Mouse (Mus musculus): Measurements from ENCODE around the gene Crisp4. TPM values are rescaled to one million over a fixed set of nuclear protein-coding genes. Genes with fewer than 3 reads are reported as not detected.

Gene Crisp4
- not detected in 2 replicates for polyA plus RNA-seq (2015; fragmentation: Nextera tagmentation; extraction: Ambion mirVana)

- Histone ChIP-seq H3K36me3 (ENCODE audit: control insufficient read depth, insufficient read depth) (no peaks in the 10 kb centered on the region), H3K9ac (ENCODE audit: low read depth, low read length) (no peak within 1 kb of the TSS), H3K4me3 (ENCODE audit: low read depth, low read length) (no peak within 1 kb of the TSS), H3K27me3 (ENCODE audit: control insufficient read depth, insufficient read depth, low read depth, low read length) (no peaks in the 10 kb centered on the region), H3K27ac (ENCODE audit: low read length) (no peak within 1 kb of the TSS), H3K9me3 (replicated peaks; ENCODE audit: control insufficient read depth, low read length) (no peaks in the 10 kb centered on the region), H3K4me1 (ENCODE audit: control insufficient read depth, low read depth, low read length) (no peaks in the 10 kb centered on the region), H3K4me2 (ENCODE audit: low read depth, low read length) (no peak within 1 kb of the TSS)
- WGBS (ENCODE audit: insufficient replicate concordance): 37% methylated on average over 3 of the region's 3 CpGs
- no peak for ATAC-seq (ENCODE audit: low read depth)
These were observed at the start of gene Crisp4 for GRCm38 (mm10) chr1:18145802-18146201. Gene Crisp4 (minus strand): TSS chr1:18145902.

- Histone ChIP-seq H3K9me3 (replicated peaks; ENCODE audit: control insufficient read depth, low read length) (no peaks in the 10 kb centered on the region), H3K27ac (ENCODE audit: low read length) (no peak overlapping the region), H3K9ac (ENCODE audit: low read depth, low read length) (no peak overlapping the region), H3K4me2 (ENCODE audit: low read depth, low read length) (no peak overlapping the region), H3K36me3 (ENCODE audit: control insufficient read depth, insufficient read depth) (no peaks in the 10 kb centered on the region), H3K4me3 (ENCODE audit: low read depth, low read length) (no peak overlapping the region), H3K4me1 (ENCODE audit: control insufficient read depth, low read depth, low read length) (no peaks in the 10 kb centered on the region), H3K27me3 (ENCODE audit: control insufficient read depth, insufficient read depth, low read depth, low read length) (no peaks in the 10 kb centered on the region)
- ATAC-seq (ENCODE audit: low read depth): no peak
- 32% methylated on average over 4 of the region's 4 CpGs for WGBS (ENCODE audit: insufficient replicate concordance)
These were observed 46.0 kb upstream of the Crisp4 start for GRCm38 (mm10) chr1:18191719-18192118.

- Histone ChIP-seq H3K36me3 (ENCODE audit: control insufficient read depth, insufficient read depth) (no peaks in the 10 kb centered on the region), H3K9me3 (replicated peaks; ENCODE audit: control insufficient read depth, low read length) (no peaks in the 10 kb centered on the region), H3K9ac (ENCODE audit: low read depth, low read length) (no peak overlapping the region), H3K27ac (ENCODE audit: low read length) (no peak overlapping the region), H3K27me3 (ENCODE audit: control insufficient read depth, insufficient read depth, low read depth, low read length) (no peaks in the 10 kb centered on the region), H3K4me1 (ENCODE audit: control insufficient read depth, low read depth, low read length) (no peaks in the 10 kb centered on the region), H3K4me3 (ENCODE audit: low read depth, low read length) (no peak overlapping the region), H3K4me2 (ENCODE audit: low read depth, low read length) (no peak overlapping the region)
- no peak for ATAC-seq (ENCODE audit: low read depth)
- WGBS (ENCODE audit: insufficient replicate concordance): 15% methylated on average over 1 of the region's 1 CpGs
These were observed 45.3 kb upstream of the Crisp4 start for GRCm38 (mm10) chr1:18190714-18191712.

GRCm38 (mm10) chr1:18181167-18181566 lies 35.5 kb upstream of the Crisp4 start:
- Histone ChIP-seq H3K4me2 (ENCODE audit: low read depth, low read length) (no peak overlapping the region), H3K27ac (ENCODE audit: low read length) (no peak overlapping the region), H3K4me1 (ENCODE audit: control insufficient read depth, low read depth, low read length) (no peaks in the 10 kb centered on the region), H3K36me3 (ENCODE audit: control insufficient read depth, insufficient read depth) (no peaks in the 10 kb centered on the region), H3K9ac (ENCODE audit: low read depth, low read length) (no peak overlapping the region), H3K27me3 (ENCODE audit: control insufficient read depth, insufficient read depth, low read depth, low read length) (no peaks in the 10 kb centered on the region), H3K4me3 (ENCODE audit: low read depth, low read length) (no peak overlapping the region), H3K9me3 (replicated peaks; ENCODE audit: control insufficient read depth, low read length) (no peaks in the 10 kb centered on the region)
- WGBS (ENCODE audit: insufficient replicate concordance): 62% methylated on average over 3 of the region's 3 CpGs
- ATAC-seq (ENCODE audit: low read depth): no peak

GRCm38 (mm10) chr1:18170573-18170972 lies 24.9 kb upstream of the Crisp4 start:
- H3K4me1 ChIP-seq (ENCODE audit: control insufficient read depth, low read depth, low read length): no peaks in the 10 kb centered on the region

GRCm38 (mm10) chr1:18168261-18168660 lies 22.6 kb upstream of the Crisp4 start:
- Histone ChIP-seq H3K9ac (ENCODE audit: low read depth, low read length) (no peak overlapping the region), H3K36me3 (ENCODE audit: control insufficient read depth, insufficient read depth) (no peaks in the 10 kb centered on the region), H3K27ac (ENCODE audit: low read length) (no peak overlapping the region), H3K9me3 (replicated peaks; ENCODE audit: control insufficient read depth, low read length) (no peaks in the 10 kb centered on the region), H3K4me1 (ENCODE audit: control insufficient read depth, low read depth, low read length) (no peaks in the 10 kb centered on the region), H3K27me3 (ENCODE audit: control insufficient read depth, insufficient read depth, low read depth, low read length) (no peaks in the 10 kb centered on the region), H3K4me2 (ENCODE audit: low read depth, low read length) (no peak overlapping the region), H3K4me3 (ENCODE audit: low read depth, low read length) (no peak overlapping the region)
- WGBS (ENCODE audit: insufficient replicate concordance): 48% methylated on average over 1 of the region's 1 CpGs
- ATAC-seq (ENCODE audit: low read depth): no peak

More at GRCm38 (mm10) chr1:18170573-18170972, 24.9 kb upstream of the Crisp4 start:
- no peak overlapping the region for H3K4me3 ChIP-seq (ENCODE audit: low read depth, low read length)
- H3K9ac ChIP-seq (ENCODE audit: low read depth, low read length): no peak overlapping the region
- WGBS (ENCODE audit: insufficient replicate concordance): 45% methylated on average over 4 of the region's 4 CpGs
- H3K9me3 ChIP-seq (replicated peaks; ENCODE audit: control insufficient read depth, low read length): no peaks in the 10 kb centered on the region
- H3K27ac ChIP-seq (ENCODE audit: low read length): no peak overlapping the region
- H3K27me3 ChIP-seq (ENCODE audit: control insufficient read depth, insufficient read depth, low read depth, low read length): no peaks in the 10 kb centered on the region
- ATAC-seq (ENCODE audit: low read depth): no peak
- no peaks in the 10 kb centered on the region for H3K36me3 ChIP-seq (ENCODE audit: control insufficient read depth, insufficient read depth)
- H3K4me2 ChIP-seq (ENCODE audit: low read depth, low read length): no peak overlapping the region

- H3K9ac ChIP-seq (ENCODE audit: low read depth, low read length): no peak overlapping the region
- no peak for ATAC-seq (ENCODE audit: low read depth)
- no peak overlapping the region for H3K4me2 ChIP-seq (ENCODE audit: low read depth, low read length)
- no peaks in the 10 kb centered on the region for H3K9me3 ChIP-seq (replicated peaks; ENCODE audit: control insufficient read depth, low read length)
- WGBS (ENCODE audit: insufficient replicate concordance): 60% methylated on average over 6 of the region's 6 CpGs
- no peak overlapping the region for H3K4me3 ChIP-seq (ENCODE audit: low read depth, low read length)
- no peaks in the 10 kb centered on the region for H3K27me3 ChIP-seq (ENCODE audit: control insufficient read depth, insufficient read depth, low read depth, low read length)
- no peaks in the 10 kb centered on the region for H3K4me1 ChIP-seq (ENCODE audit: control insufficient read depth, low read depth, low read length)
- H3K36me3 ChIP-seq (ENCODE audit: control insufficient read depth, insufficient read depth): no peaks in the 10 kb centered on the region
- H3K27ac ChIP-seq (ENCODE audit: low read length): no peak overlapping the region
These were observed 13.4 kb upstream of the Crisp4 start for GRCm38 (mm10) chr1:18159082-18159481.

GRCm38 (mm10) chr1:18148211-18148610 lies 2.5 kb upstream of the Crisp4 start:
- Histone ChIP-seq H3K27me3 (ENCODE audit: control insufficient read depth, insufficient read depth, low read depth, low read length) (no peaks in the 10 kb centered on the region), H3K9me3 (replicated peaks; ENCODE audit: control insufficient read depth, low read length) (no peaks in the 10 kb centered on the region), H3K9ac (ENCODE audit: low read depth, low read length) (no peak overlapping the region), H3K36me3 (ENCODE audit: control insufficient read depth, insufficient read depth) (no peaks in the 10 kb centered on the region), H3K4me1 (ENCODE audit: control insufficient read depth, low read depth, low read length) (no peaks in the 10 kb centered on the region), H3K27ac (ENCODE audit: low read length) (no peak overlapping the region), H3K4me3 (ENCODE audit: low read depth, low read length) (no peak overlapping the region), H3K4me2 (ENCODE audit: low read depth, low read length) (no peak overlapping the region)
- no peak for ATAC-seq (ENCODE audit: low read depth)

GRCm38 (mm10) chr1:18131691-18132090 lies 14.0 kb downstream of the Crisp4 start:
- Histone ChIP-seq H3K4me2 (ENCODE audit: low read depth, low read length) (no peak overlapping the region), H3K9me3 (replicated peaks; ENCODE audit: control insufficient read depth, low read length) (no peaks in the 10 kb centered on the region), H3K36me3 (ENCODE audit: control insufficient read depth, insufficient read depth) (no peaks in the 10 kb centered on the region), H3K27me3 (ENCODE audit: control insufficient read depth, insufficient read depth, low read depth, low read length) (no peaks in the 10 kb centered on the region), H3K9ac (ENCODE audit: low read depth, low read length) (no peak overlapping the region), H3K27ac (ENCODE audit: low read length) (no peak overlapping the region), H3K4me3 (ENCODE audit: low read depth, low read length) (no peak overlapping the region), H3K4me1 (ENCODE audit: control insufficient read depth, low read depth, low read length) (no peaks in the 10 kb centered on the region)
- ATAC-seq (ENCODE audit: low read depth): no peak
- 36% methylated on average over 4 of the region's 4 CpGs for WGBS (ENCODE audit: insufficient replicate concordance)
